Mouse (Mus musculus): ENCODE measurements around the gene Adcyap1.

Gene Adcyap1

DNA sequence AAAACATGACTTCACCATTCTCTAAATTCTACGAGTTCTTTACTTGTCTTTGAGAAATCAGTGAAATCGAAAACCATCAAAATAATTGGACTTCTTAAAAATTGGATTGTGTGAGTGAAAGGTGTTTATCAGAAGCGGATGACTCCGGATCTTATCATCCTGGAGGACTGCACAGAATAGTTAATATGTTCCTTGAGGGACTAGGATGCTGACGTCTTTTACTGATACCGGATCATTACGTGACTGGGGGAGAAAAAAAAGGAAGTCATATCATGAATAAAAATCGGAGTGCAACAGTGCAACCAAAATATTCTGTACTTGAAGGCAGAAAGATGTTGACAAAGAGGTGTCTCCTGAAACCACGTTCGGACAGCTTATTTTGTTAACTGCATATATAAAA, at the start of gene Adcyap1:
Gene Adcyap1, plus strand, starts transcription at position 301 of the 400 bp plus-strand sequence.
- DNase-seq (ENCODE audit: low spot score) = no peak

DNA sequence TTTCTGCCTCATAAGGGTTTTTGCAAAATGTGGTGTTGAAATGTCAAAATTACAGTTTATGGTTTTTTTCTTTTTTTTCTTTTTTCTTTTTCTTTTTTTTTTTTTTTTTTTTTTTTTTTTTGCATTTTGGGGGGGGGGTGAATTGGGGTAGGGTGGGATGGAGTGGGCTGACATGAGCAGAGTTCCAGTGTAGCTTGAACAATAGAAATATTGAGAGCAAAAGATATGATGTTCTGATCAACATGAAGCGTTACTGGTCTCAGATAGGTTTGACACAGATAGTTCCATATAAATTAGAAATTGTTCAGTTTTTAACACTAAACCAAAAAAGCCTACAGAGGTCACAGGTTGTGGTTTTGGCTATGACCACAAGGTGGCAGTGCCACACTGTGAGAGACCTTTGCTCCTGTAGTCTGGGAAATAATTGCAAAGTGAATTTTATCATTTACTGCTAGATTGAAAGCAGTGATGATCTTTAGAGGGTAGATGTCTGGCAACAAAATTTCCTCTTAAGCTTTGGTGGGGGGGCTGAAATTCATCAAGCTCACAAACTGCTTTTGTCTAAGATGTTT, 40.5 kb upstream of the Adcyap1 start:
- DNase-seq (ENCODE audit: low spot score) = no peak

DNA sequence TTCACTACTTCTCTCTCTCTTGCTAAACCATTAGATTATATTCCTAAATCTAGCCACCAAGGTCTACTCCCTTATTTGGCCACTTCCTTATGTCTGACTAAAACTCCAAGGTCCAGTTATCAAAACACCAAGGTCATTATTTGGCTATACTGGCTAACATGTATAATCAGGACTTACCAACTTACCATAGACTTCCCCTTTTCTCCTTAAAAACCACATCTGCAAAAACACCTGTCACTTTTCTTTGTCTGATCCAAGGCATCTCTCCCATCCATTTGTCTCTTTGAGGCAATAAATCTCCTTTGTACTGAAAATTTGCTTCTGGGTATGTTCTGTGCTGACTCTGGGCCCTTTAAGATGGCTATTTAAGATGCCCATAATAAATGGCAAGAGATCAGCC, 29.2 kb upstream of the Adcyap1 start:
- DNase-seq (ENCODE audit: low spot score) = no peak

DNA sequence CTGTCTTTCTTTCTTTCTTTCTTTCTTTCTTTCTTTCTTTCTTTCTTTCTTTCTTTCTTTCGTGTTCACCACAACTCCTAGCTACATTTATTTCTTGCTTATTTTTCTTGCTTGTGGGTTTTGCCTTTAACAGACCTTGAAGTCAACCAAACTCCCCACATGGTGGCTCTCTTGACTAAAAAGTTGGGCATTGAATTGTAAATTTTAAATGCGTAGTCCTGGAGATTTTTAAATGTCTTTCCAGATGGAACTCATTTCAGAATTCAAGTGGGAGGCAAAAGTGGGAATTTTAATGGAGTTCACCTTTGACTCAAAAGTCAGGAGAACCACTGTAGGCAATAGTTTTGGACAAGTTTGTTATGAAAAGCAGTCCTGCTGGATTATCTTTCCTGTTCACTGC, 2.0 kb upstream of the Adcyap1 start:
- DNase-seq (ENCODE audit: low spot score) = no peak

DNA sequence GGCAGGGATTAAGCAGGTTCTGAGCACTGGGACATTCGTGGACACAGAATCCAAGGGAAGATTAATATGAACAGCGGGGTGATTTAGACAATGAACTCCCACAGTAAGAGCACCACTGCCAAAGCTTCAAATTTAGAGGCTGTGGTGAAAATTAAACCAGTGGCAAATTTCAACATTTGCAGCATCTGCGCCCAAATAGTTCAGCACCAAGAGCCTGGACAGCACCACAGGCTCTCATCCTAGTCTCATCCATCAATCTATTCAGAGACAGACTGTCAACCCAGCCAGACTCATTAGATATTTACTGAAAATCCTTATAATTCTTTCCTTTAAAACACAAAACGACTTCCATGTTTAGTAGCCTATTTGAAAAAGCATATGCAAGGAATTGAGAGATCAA, 604 bp upstream of the Adcyap1 start:
- DNase-seq (ENCODE audit: low spot score) = no peak

DNA sequence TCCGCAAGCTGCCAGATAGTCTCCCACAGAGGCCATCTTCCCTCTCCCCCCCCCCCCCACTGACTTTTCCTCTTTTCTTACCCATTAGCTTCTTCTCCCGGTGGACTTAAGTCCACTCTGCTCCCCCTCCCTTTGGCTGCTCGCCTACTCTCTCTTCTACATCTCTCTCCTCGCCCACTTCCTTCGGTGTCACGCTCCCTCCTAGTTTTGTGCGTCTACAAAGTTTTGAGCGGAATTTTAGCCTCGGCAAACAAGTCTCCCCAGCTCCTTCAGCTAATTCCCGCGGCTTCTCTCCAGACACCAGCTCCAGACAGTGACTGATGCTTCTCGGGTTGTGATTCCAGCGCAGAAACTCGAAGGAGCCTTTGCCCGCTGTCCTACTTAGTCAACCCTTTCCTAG, 401 bp downstream of the Adcyap1 start:
- no peak for DNase-seq (ENCODE audit: low spot score)

DNA sequence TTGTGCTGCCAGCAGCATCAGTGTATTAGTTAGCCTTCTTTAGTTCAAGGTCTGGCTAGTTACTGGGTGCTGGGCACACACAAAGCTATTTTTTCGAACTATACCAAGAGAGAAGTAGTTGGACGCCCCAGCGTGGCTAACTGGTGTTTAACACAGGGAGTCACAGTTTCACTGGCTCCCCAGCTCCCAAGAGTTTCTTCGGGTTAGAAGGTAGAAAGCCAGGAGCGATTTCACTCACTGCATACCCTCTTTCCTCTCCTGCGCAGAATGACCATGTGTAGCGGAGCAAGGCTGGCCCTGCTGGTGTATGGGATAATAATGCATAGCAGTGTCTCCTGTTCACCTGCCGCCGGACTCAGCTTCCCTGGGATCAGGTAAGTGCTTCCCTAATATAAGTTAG, 930 bp downstream of the Adcyap1 start:
- no peak for DNase-seq (ENCODE audit: low spot score)

DNA sequence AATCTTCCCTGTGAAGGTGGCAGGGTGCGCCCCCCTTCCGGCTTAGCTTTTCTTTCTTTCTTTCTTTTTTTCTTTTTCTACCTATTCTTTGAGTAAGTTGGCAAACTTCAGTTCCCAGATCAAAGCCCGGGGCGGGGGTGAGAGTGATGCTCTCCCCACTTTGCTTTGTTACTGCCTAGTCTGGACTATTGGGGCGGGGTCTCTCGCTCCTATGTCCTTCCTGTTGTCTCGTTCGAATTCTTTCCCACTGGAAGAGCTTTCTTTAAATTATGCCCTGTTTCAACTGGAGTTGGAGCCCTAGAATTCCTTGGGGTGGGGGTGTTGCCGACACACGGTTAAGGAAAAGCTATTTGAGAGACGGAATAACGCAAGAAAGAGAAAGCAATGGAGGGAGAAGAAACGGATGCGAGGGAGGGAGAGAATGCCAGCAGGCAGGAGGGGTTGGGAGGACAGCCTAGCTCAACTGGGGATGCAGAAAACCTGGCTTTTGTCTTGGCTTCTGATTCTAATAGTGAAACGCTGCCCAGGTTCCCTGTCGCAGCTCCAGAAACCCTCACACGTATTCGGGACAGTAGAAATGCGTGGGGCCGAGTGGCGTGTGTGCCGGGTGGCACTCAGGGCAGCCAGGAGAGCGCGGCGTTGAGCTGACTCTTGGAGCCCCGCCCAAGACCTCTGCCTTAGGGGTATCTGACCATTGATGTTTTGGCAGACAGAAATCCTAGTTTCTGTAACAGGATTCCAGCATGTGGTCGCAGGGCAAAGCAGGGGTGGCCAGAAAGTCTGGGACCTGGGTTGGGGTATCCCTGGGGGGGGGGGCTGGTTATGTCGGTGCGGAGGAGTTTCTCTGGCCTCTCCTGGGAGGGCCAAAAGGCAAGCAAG, 1.8 kb downstream of the Adcyap1 start:
- no peak for DNase-seq (ENCODE audit: low spot score)

DNA sequence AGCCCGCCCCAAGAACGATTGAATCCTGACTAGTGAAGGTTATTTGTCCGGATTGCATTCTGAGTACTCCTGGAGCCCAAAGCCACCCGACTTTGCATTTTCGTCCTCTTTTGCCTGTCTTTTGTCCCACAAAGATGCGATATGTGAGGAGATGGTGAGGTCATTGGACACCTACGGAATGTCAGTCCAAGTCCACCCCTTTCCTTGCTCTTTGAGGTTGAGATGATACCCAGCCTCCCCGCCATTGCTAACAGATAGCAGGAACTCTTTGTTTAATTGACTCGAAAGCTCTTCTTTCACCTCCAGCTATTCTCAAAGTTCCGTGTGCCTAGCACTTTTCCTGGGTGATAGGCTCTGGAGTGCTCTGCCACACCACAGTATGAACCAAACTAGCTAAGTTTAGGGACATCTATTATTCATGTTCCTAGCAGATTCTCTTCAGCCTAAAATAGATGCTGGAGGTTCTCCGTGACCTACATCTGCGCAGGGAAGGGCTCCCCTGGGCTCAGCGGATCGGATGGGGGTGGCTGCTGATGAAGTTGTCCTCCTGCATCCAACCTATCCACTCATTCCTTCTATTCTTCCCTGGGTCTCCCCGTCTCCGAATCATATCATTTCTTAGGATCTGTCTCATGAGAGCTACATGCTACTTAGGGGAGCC, 2.6 kb downstream of the Adcyap1 start:
- DNase-seq (ENCODE audit: low spot score) = no peak

DNA sequence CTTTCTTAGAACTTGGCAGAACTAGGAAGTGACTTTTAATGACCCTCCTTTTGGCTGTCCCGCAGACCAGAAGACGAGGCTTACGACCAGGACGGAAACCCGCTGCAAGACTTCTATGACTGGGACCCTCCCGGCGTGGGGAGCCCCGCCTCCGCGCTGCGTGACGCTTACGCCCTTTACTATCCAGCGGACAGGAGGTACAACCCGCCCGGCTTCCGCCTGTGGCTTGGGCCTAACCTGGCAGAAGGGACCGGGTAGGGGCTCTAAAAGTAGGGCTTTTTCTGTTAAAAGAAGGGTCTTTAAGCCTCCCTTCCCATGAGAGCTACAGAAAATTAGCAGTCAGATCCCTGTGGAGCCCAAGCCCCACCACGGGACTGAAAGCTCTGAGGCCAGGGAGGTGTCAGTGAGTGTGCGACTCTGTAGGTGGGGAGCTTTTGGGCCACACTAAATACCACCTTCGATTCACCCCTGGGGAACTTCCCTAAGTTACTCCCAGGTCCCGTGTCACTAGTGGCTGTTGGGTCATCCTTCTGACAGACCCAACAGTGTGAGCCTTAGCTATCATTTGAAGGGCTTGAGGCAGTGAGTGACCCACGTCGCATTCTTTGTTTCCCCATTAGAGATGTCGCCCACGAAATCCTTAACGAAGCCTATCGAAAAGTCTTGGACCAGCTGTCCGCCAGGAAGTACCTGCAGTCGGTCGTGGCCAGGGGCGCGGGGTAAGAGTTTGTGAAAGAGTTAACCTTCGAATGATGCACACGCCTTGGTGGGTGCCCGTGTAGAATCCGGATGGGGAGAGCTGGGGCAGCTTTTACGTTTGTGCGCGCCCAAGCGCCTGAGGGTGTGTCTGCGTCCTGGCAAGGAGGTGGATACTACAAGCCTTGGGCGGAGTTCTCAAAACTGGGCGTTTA, 3.6 kb downstream of the Adcyap1 start:
- no peak for DNase-seq (ENCODE audit: low spot score)

DNA sequence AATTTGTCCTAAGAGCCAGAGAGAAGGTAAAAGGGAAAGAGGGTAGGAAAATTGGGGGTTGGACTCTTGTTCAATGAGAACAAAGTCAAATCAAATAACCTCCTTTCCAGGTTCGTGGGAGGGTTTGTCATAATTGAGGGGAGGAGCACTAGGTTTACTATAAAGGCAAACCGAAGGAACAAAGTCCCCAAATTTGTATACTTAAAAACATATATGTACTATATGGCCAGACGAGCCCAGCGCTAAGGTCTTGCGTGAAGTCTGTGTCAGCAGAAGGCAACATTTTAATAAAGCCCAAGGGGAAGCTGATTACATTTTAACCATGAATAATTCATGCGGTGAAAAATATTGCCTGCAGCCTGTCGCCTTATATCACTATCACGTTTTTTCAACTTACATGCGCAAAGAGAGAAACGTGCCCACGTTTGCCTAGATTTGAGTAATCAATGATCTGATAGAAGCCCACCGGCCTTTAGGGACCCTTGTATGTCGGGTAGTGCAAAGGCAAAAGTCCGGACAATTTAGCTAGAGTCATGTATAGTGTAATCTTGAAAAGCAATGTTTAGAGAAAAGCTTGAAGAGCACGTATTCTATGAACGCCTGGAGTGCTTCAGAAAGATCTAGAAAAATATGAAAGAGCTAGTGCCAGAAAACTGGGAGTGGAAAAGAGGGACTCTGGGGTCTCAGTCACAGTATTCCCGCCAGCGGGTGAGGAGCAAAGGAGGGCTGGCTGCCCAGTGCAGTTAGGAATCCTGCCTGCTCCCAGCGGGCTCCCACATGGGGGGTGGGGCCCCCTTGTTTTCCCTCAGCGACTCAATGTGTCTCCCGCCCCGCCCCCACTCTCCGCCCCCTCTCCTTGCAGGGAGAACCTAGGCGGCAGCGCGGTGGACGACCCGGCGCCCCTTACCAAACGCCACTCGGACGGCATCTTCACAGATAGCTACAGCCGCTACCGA, 4.5 kb downstream of the Adcyap1 start:
- no peak for DNase-seq (ENCODE audit: low spot score)

DNA sequence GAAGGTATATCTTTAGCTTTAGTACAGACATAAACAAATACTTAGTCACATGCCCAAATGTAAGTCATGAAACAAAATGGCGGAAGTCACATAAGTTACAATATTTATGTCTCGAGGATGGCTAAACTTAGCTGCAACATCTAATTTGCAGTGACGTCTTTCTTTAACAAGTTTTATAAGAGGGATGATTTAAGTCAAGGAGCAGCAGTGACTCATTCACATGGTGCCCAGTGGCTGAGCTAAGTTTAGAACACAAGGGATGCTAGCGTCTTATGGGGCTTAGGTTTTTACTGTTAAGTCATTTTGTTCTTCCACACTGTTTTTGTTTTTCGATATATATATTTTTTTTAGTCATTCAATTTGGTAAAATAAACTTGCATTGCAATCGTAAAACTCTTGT, 19.0 kb downstream of the Adcyap1 start:
- no peak for DNase-seq (ENCODE audit: low spot score)

DNA sequence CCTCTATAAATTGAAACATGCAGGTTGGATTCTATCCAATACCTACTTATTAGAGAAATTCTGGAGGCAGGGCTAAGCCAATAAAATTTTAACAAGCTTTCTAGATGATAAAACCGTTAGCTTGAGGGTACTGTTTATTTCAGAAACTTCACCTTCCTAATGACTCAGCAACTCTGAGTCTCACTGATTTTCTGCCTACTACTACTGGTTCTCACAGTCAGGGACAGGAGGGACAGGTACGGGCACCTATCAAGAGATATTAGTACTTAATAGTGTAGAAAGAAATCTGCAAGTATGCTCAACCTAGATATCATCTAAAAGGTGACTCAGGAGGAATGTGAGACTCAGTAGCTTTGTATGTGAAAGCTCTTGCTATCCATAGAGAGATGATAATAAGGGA, 19.8 kb downstream of the Adcyap1 start:
- no peak for DNase-seq (ENCODE audit: low spot score)

DNA sequence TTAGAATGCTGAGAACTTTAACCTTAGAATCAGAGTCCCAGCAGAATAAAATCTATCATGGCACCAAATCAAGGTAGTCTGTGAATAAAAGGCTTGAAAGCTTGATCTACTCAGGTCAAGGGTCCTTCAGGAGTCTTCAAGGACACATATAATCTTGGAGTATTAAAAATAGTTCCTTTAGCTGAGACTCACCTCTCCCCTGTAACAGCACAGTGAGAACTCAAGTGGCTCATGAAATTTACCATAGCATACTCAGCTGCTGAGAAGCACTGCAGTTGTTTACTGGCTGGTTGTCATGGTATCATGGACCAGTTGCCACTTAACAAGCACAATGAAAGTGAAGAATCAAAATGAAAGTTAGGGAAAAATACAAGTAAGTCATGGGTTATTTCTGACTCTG, 38.5 kb downstream of the Adcyap1 start:
- DNase-seq (ENCODE audit: low spot score) = no peak

Data from urinary bladder, postnatal 10 days (tissue).